Mouse (Mus musculus) stomach, embryonic 14.5 days (tissue): ENCODE measurements at regions not wholly inside any gene's neighbourhood (a gene's known extent, or its start where the extent isn't known, plus 50 kb on each side); places are given as distances from the start of the nearest gene placed in this dataset.

Experiments
- ATAC-seq: fragments of 200-750 bp; cut with Nextera tagmentation; 2 replicates; pipeline ENCODE4 v1.8.0; 2017; ENCODE audit warnings: low read depth, moderate TSS enrichment; ENCODE audit not compliant: insufficient number of reproducible peaks, insufficient read depth, low FRiP score
- H3K27ac ChIP-seq: fragments of 300-500 bp; sonication (generic); 2 replicates; pipeline ENCODE4 v1.5.1; 2014; ENCODE audit warnings: mild to moderate bottlenecking, low read length, moderate library complexity, mixed read lengths
- H3K27me3 ChIP-seq: fragments of 300-500 bp; sonication (generic); 2 replicates; pipeline ENCODE4 v1.6.1; 2014; ENCODE audit warnings: low read length, control low read depth, mixed read lengths; ENCODE audit not compliant: control insufficient read depth, insufficient read depth
- H3K36me3 ChIP-seq: fragments of 300-500 bp; sonication (generic); 2 replicates; pipeline ENCODE4 v1.6.1; 2014; ENCODE audit warnings: mild to moderate bottlenecking, control low read depth, low read length, moderate library complexity, mixed read lengths; ENCODE audit not compliant: control insufficient read depth, insufficient read depth
- H3K4me1 ChIP-seq: fragments of 300-500 bp; sonication (generic); 2 replicates; pipeline ENCODE4 v1.6.1; 2014; ENCODE audit warnings: low read length, control low read depth, mixed read lengths; ENCODE audit not compliant: control insufficient read depth, insufficient read depth
- H3K4me2 ChIP-seq: fragments of 300-500 bp; sonication (generic); replicated peaks from 2 replicates; pipeline ENCODE4 v1.6.1; 2014; ENCODE audit warnings: low read depth, low read length, control low read depth
- H3K4me3 ChIP-seq: fragments of 300-500 bp; sonication (generic); 2 replicates; pipeline ENCODE4 v1.5.1; 2014; ENCODE audit warnings: low read depth, low read length, control low read depth
- H3K9ac ChIP-seq: fragments of 300-500 bp; sonication (generic); replicated peaks from 2 replicates; pipeline ENCODE4 v1.6.1; 2014; ENCODE audit warnings: low read depth, mild to moderate bottlenecking, control low read depth, low read length, moderate library complexity, mixed read lengths
- H3K9me3 ChIP-seq: fragments of 300-500 bp; sonication (generic); 2 replicates; pipeline ENCODE4 v1.6.1; 2016; ENCODE audit warnings: low read depth, low read length, control low read depth; ENCODE audit not compliant: control insufficient read depth
- WGBS: fragments of 180-500 bp; shearing (Covaris S2); extraction: QIAGEN DNeasy Blood & Tissue Kit; methylation state at CpG from one replicate; pipeline ENCODE4 v1.1.7; 2014; 5-methylcytosine and 5-hydroxymethylcytosine counted together

DNA sequence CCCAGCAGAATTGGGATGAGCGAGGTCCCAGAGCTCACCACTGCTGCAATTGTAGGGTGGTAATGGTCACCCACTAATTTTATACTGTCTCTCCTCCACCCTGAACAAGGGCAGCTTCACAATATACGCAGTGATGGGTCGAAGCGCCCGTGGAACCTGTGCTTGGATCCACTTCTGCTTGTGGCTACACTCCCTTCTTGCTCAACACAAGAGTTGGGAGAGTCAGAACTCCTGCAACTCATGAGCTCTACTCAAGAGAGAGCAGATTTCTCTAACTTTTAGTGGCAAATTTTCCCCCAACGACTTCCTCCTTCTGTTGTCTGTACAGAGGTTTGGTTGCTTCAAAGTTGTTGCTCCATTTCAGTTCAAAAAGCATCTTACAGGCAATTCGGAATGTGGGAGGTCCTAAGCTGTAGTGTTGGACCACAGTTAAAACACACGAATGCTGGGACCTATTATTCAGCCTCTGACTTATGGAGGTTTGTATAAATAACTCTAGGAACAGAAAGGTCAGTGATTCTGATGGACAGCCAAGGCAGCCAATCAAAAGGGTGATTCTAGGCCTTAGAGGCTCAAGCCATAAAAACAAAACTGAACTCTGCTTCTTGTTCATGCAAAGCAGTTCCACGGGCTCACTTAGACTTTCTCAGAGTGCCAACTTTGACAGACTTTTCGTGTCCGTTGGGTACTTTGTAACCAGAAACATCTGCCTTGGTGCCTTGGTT is 227.8 kb upstream of the Meis1 start:
- Histone ChIP-seq H3K4me3 (no peak overlapping the region), H3K27me3 (no peaks in the 10 kb centered on the region), H3K4me2 (no peak overlapping the region), H3K36me3 (no peaks in the 10 kb centered on the region), H3K4me1 (no peaks in the 10 kb centered on the region), H3K27ac (no peak overlapping the region), H3K9me3 (no peaks in the 10 kb centered on the region), H3K9ac (no peak overlapping the region)
- 87% methylated on average over 11 of the region's 11 CpGs for WGBS
- ATAC-seq = no peak

DNA sequence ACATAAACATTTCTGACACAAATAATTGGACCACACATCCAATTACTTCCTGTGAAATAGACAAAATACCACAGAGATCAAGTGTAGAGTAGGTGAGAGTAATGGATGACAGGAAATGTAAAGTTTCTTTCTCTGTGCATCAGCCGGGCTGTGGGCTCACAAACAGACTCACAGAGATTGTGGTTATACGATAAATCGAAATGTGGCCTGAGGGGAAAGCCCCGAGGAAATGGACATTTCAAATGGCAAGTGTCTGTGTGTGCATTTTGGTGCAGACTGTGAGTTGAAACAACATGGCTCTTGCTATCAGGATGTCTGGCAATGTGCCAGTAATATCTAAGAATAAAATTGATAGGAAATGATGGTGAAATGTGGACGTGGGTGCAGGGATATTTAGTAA is 234.8 kb upstream of the Meis1 start:
- H3K9me3 ChIP-seq = no peaks in the 10 kb centered on the region
- 61% methylated on average over 5 of the region's 5 CpGs for WGBS
- H3K4me3 ChIP-seq = no peak overlapping the region
- H3K4me1 ChIP-seq = no peaks in the 10 kb centered on the region
- H3K9ac ChIP-seq = no peak overlapping the region
- no peak for ATAC-seq
- H3K36me3 ChIP-seq = no peaks in the 10 kb centered on the region
- no peak overlapping the region for H3K27ac ChIP-seq
- H3K27me3 ChIP-seq = no peaks in the 10 kb centered on the region
- H3K4me2 ChIP-seq = no peak overlapping the region

DNA sequence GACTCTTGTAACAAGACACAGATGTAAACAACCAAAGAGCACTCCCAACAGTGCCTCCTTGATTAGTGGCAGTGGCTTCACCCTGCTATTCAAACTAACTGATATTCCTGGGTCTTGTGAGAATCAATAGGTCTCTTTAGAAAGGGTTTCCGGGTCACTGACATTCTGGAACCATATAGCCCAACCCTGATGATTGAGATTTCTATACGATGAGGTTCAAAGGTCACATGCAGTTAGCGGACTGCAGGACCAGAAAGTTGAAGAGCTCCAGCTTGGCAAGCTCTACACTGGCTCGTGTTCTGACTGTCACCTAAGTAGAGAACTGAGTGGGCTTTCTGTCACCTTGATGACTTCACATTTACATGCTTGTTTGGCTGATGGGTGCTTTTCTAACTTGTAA is 235.4 kb upstream of the Meis1 start:
- no peaks in the 10 kb centered on the region for H3K9me3 ChIP-seq
- no peaks in the 10 kb centered on the region for H3K4me1 ChIP-seq
- no peak overlapping the region for H3K4me2 ChIP-seq
- H3K9ac ChIP-seq = no peak overlapping the region
- 42% methylated on average over 4 of the region's 4 CpGs for WGBS
- H3K4me3 ChIP-seq = no peak overlapping the region
- no peak for ATAC-seq
- no peaks in the 10 kb centered on the region for H3K27me3 ChIP-seq
- no peaks in the 10 kb centered on the region for H3K36me3 ChIP-seq
- H3K27ac ChIP-seq = no peak overlapping the region

DNA sequence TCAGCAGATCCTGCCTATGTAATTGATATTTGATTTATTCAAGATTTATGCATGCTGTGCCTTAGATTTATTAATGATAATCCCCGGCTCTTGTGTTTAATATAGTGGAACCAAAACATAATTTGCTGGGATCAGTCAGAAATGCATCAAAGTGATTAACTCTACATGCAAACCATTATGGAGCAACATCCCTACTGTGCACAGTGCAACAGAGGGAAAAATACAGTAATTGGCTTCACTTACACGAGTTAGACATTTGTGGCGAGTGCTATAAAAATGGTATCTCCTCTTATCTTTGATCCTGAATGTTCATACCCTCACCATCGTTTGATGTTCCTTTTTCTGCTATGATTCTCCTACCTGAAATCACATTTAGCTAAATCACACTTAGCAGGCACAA is 238.8 kb upstream of the Meis1 start:
- no peak overlapping the region for H3K9ac ChIP-seq
- no peaks in the 10 kb centered on the region for H3K9me3 ChIP-seq
- H3K4me1 ChIP-seq = no peaks in the 10 kb centered on the region
- H3K27ac ChIP-seq = no peak overlapping the region
- H3K36me3 ChIP-seq = no peaks in the 10 kb centered on the region
- H3K27me3 ChIP-seq = no peaks in the 10 kb centered on the region
- no peak overlapping the region for H3K4me2 ChIP-seq
- H3K4me3 ChIP-seq = no peak overlapping the region
- WGBS = 76% methylated on average over 4 of the region's 4 CpGs
- no peak for ATAC-seq

DNA sequence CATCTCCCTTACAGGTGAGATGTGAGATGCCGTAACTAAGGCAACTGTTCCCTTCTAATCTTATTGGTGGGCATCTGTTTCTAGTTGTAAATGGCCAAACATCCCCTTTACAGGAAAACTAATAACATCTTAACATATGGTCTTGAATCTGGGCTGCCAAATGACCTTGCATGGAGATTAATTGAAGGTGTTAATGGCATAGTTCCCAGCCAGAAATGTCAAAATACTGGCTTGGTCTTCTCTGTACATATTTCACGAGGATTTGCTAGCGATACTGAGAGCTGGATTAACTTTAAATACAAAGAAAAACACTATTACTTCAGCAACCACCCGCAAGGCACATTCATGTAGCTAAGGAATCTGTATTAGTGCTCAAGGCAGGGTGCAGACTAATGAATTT is 244.0 kb upstream of the Meis1 start:
- Histone ChIP-seq H3K9me3 (no peaks in the 10 kb centered on the region), H3K4me3 (no peak overlapping the region), H3K27ac (no peak overlapping the region), H3K27me3 (no peaks in the 10 kb centered on the region), H3K4me1 (no peaks in the 10 kb centered on the region), H3K4me2 (no peak overlapping the region), H3K9ac (no peak overlapping the region), H3K36me3 (no peaks in the 10 kb centered on the region)
- WGBS = 69% methylated on average over 4 of the region's 4 CpGs
- ATAC-seq = no peak

DNA sequence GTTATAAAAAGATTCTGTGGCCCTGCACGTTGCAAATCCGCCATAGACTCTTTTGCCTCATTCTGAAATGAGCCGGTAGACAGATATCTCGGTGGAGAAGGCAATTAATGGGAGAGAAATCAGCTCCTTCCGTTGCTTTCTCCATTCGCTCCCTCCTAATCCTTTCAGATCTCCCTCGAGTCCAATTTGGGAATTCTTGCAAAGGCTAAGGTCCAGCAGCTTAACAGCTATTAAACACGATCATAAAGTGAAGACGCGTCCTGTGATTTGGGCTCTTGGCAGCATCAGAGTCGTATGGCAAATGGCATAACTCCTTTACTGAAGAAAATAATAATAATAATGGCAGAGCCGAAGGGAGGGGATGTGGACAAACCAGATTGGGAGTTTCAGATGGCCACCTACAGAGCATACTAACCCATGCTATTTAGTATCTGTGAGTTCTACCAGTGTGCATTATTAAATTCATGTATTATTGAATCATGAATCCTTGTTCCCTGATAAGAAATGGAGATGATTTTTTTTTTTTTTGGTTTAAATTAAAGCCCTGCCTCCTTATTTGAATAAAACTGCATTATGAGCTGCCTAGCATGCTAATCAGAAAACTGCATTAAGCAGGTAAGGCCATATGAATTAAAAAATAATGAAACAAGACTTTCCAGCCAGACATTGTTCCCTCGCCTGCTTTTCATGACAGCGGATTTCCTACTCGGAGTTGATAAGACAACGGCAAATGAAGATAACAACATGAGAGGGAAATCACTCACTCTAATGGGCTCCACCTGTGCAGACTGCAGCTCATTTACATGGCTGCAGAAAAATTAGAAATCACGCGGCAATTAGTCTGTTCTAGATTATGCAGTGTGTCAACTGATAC is 246.2 kb upstream of the Meis1 start:
- Histone ChIP-seq H3K27me3 (no peaks in the 10 kb centered on the region), H3K9me3 (no peaks in the 10 kb centered on the region), H3K36me3 (no peaks in the 10 kb centered on the region), H3K4me1 (no peaks in the 10 kb centered on the region), H3K9ac (no peak overlapping the region), H3K4me3 (no peak overlapping the region), H3K4me2 (no peak overlapping the region), H3K27ac (no peak overlapping the region)
- WGBS = 73% methylated on average over 18 of the region's 18 CpGs
- no peak for ATAC-seq

DNA sequence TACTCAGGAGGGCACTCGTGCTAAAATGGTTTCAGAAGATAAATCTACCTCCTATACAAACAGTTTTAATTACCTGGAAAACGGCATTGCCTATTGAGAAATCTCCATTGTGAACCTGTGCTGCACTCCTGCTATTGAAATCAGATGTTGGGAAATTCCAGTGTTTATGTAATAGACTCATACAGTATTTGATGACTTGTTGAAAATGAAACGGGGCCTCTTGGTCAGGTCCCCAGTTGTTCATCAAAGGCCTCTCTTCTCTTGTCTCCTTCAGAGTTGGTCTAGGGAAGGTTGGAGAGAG is 246.8 kb upstream of the Meis1 start:
- no peaks in the 10 kb centered on the region for H3K36me3 ChIP-seq
- H3K4me3 ChIP-seq = no peak overlapping the region
- H3K27ac ChIP-seq = no peak overlapping the region
- no peaks in the 10 kb centered on the region for H3K4me1 ChIP-seq
- H3K9me3 ChIP-seq = no peaks in the 10 kb centered on the region
- WGBS = 42% methylated on average over 3 of the region's 3 CpGs
- no peak overlapping the region for H3K4me2 ChIP-seq
- no peak for ATAC-seq
- no peak overlapping the region for H3K9ac ChIP-seq
- H3K27me3 ChIP-seq = no peaks in the 10 kb centered on the region

DNA sequence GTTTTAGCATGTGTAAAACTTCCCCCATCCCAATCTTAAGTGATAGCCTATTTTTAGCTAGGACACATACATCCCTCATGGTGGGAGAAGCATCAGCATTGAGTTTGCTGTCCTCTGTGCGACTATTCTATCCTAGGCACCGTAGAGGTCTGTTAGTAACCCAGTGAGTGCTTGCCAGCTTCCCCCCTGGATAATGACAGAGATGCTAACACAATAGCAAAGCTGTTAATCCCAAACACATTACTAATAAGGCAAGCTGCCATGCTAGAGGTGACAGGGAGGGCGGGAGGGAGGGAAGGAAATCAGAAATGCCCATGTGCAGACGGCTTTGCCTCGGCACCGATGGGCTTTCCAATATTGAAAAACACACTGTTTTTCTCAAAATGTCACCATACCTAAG is 272.2 kb upstream of the Meis1 start:
- WGBS = 82% methylated on average over 6 of the region's 6 CpGs
- no peaks in the 10 kb centered on the region for H3K9me3 ChIP-seq
- H3K4me3 ChIP-seq = no peak overlapping the region
- ATAC-seq = no peak
- no peaks in the 10 kb centered on the region for H3K4me1 ChIP-seq
- H3K4me2 ChIP-seq = no peak overlapping the region
- no peaks in the 10 kb centered on the region for H3K36me3 ChIP-seq
- H3K9ac ChIP-seq = no peak overlapping the region
- H3K27me3 ChIP-seq = no peaks in the 10 kb centered on the region
- H3K27ac ChIP-seq = no peak overlapping the region
